Mouse (Mus musculus) forebrain, embryonic 16.5 days (tissue): ENCODE results near the gene Ddx5. TPM values are rescaled to one million over a fixed set of nuclear protein-coding genes. Genes with fewer than 3 reads are reported as not detected.
"Not testable (repeated sequence)": the region's sequence is repeated elsewhere in the genome, so short reads cannot be mapped to it uniquely, and the experiment has no call there.

ENCODE experiments used
- ATAC-seq: fragments of 200-750 bp; cut with Nextera tagmentation; 2 replicates; pipeline ENCODE4 v1.8.0; 2017; ENCODE audit warnings: mild to moderate bottlenecking, moderate library complexity
- H3K27ac ChIP-seq: fragments of 300-500 bp; sonication (generic); 2 replicates; pipeline ENCODE4 v1.5.1; 2014; ENCODE audit warnings: low read length, control low read depth
- H3K27me3 ChIP-seq: fragments of 300-500 bp; sonication (generic); replicated peaks from 2 replicates; pipeline ENCODE4 v1.6.1; 2014; ENCODE audit warnings: low read length; ENCODE audit not compliant: control insufficient read depth, insufficient read depth
- H3K36me3 ChIP-seq: fragments of 300-500 bp; sonication (generic); 2 replicates; pipeline ENCODE4 v1.6.1; 2014; ENCODE audit not compliant: control insufficient read depth, insufficient read depth
- H3K4me1 ChIP-seq: fragments of 300-500 bp; sonication (generic); replicated peaks from 2 replicates; pipeline ENCODE4 v1.6.1; 2014; ENCODE audit warnings: low read length; ENCODE audit not compliant: control insufficient read depth, insufficient read depth
- H3K4me2 ChIP-seq: fragments of 300-500 bp; sonication (generic); 2 replicates; pipeline ENCODE4 v1.6.1; 2014; ENCODE audit warnings: mild to moderate bottlenecking, low read length, control low read depth
- H3K4me3 ChIP-seq: fragments of 300-500 bp; sonication (generic); replicated peaks from 2 replicates; pipeline ENCODE4 v1.5.1; 2014; ENCODE audit warnings: mild to moderate bottlenecking, low read length, control low read depth
- H3K9ac ChIP-seq: fragments of 300-500 bp; sonication (generic); replicated peaks from 2 replicates; pipeline ENCODE4 v1.6.1; 2014; ENCODE audit warnings: low read depth, low read length, control low read depth
- H3K9me3 ChIP-seq: fragments of 300-500 bp; sonication (generic); 2 replicates; pipeline ENCODE4 v1.6.1; 2016; ENCODE audit warnings: low read length; ENCODE audit not compliant: control insufficient read depth
- WGBS: fragments of 180-500 bp; shearing (Covaris S2); extraction: QIAGEN DNeasy Blood & Tissue Kit; methylation state at CpG from one replicate; pipeline ENCODE4 v1.1.7; 2014; 5-methylcytosine and 5-hydroxymethylcytosine counted together
- polyA plus RNA-seq: library from polyadenylated mRNA; unstranded; fragments of >200 nt; fragmentation: Nextera tagmentation; extraction: Ambion mirVana; gene quantifications from 2 replicates; pipeline ENCODE4 v1.2.1, GENCODE M21; 2015

Gene Ddx5
- polyA plus RNA-seq, 1 experiment from 2014 or later, result 520 TPM

- not testable (repeated sequence) for H3K27me3 ChIP-seq, H3K4me1 ChIP-seq, H3K4me3 ChIP-seq, H3K4me2 ChIP-seq, ATAC-seq, H3K27ac ChIP-seq, H3K9me3 ChIP-seq, H3K9ac ChIP-seq
- 100% methylated on average over 1 of the region's 1 CpGs for WGBS
- peaks cover 13% of the 10 kb centered on the region for H3K36me3 ChIP-seq
These were observed 18.5 kb upstream of the Ddx5 start for GRCm38 (mm10) chr11:106807442-106807841.

DNA sequence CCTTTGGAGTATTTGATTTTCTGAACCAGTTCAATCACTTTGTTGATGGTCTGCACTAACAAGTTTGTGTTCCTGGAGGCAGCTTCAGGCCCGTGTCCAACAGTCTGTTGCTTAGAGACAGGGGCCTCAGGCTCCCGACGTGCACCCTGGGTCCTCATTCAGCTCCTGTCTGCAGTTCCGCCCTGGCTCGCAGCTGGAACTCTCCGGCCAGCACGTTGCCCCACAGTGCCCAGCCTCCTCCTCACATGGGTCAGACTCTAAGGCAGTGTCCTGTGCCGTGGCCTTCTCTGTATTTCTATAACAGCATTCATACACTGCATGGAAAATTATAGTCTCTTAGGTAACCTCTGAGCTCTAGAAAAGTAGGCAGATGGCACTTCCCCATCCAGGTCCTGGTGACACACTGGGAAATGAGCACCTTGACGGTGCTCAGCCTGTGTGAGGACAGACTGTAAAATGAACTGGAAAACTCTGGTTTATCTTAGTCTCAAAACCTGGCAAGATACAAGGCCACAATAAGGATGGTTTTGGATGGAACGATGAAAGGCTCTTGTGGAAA, 13.2 kb upstream of the Ddx5 start:
- H3K4me3 ChIP-seq, result no peak overlapping the region
- H3K4me1 ChIP-seq, result no peaks in the 10 kb centered on the region
- peaks cover 29% of the 10 kb centered on the region for H3K36me3 ChIP-seq
- no peaks in the 10 kb centered on the region for H3K27me3 ChIP-seq
- H3K9ac ChIP-seq, result no peak overlapping the region
- H3K9me3 ChIP-seq, result no peaks in the 10 kb centered on the region
- no peak for ATAC-seq
- H3K4me2 ChIP-seq, result no peak overlapping the region
- H3K27ac ChIP-seq, result no peak overlapping the region
- 77% methylated on average over 10 of the region's 10 CpGs for WGBS

DNA sequence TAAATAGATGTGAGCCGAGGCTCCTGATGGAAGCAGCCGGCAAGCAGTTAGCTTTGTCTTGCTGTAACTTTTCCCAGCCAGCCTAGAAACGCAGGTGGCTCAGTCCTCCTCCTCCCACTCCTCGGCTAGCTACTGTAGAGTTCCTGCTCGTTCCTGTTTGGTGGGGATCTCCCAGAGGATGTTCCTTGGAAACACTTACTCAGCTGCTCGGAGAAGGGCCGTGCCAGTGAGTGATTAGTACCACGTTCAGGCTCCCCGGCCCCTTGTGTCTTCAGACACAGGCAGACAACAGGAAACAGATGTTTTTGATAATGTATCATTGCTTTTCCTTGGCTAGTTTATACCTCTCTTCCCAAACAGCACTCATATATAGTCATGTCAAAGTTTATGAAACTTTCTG, 6.7 kb upstream of the Ddx5 start:
- no peaks in the 10 kb centered on the region for H3K27me3 ChIP-seq
- H3K4me3 ChIP-seq, result no peak overlapping the region
- no peaks in the 10 kb centered on the region; the same call in 1 of the 2 replicates for H3K4me1 ChIP-seq
- no peak overlapping the region for H3K4me2 ChIP-seq
- no peak overlapping the region for H3K27ac ChIP-seq
- no peak for ATAC-seq
- no peak overlapping the region for H3K9ac ChIP-seq
- WGBS, result 87% methylated on average over 9 of the region's 9 CpGs
- H3K36me3 ChIP-seq, result peaks cover 21% of the 10 kb centered on the region
- H3K9me3 ChIP-seq, result no peaks in the 10 kb centered on the region

- peaks cover 5% of the 10 kb centered on the region for H3K4me1 ChIP-seq
- H3K9me3 ChIP-seq, result no peaks in the 10 kb centered on the region
- ATAC-seq, result no peak
- H3K36me3 ChIP-seq, result peaks cover 16% of the 10 kb centered on the region
- H3K27me3 ChIP-seq, result no peaks in the 10 kb centered on the region
- H3K9ac ChIP-seq, result no peak overlapping the region
- WGBS, result 82% methylated on average over 4 of the region's 4 CpGs
- H3K4me2 ChIP-seq, result no peak overlapping the region
- H3K4me3 ChIP-seq, result no peak overlapping the region
- no peak overlapping the region for H3K27ac ChIP-seq
These were observed 4.9 kb upstream of the Ddx5 start for GRCm38 (mm10) chr11:106793846-106794245.

GRCm38 (mm10) chr11:106789649-106790048, 664 bp upstream of the Ddx5 start:
- no peak for ATAC-seq
- WGBS, result 0% methylated on average over 6 of the region's 6 CpGs
- Histone ChIP-seq H3K36me3 (peaks cover 10% of the 10 kb centered on the region), H3K9me3 (no peaks in the 10 kb centered on the region), H3K9ac (peak overlapping the region; percentile 89), H3K4me2 (peak overlapping the region; percentile 91), H3K4me3 (peak overlapping the region; percentile 99), H3K4me1 (peaks cover 21% of the 10 kb centered on the region), H3K27ac (peak overlapping the region; percentile 97), H3K27me3 (no peaks in the 10 kb centered on the region)

DNA sequence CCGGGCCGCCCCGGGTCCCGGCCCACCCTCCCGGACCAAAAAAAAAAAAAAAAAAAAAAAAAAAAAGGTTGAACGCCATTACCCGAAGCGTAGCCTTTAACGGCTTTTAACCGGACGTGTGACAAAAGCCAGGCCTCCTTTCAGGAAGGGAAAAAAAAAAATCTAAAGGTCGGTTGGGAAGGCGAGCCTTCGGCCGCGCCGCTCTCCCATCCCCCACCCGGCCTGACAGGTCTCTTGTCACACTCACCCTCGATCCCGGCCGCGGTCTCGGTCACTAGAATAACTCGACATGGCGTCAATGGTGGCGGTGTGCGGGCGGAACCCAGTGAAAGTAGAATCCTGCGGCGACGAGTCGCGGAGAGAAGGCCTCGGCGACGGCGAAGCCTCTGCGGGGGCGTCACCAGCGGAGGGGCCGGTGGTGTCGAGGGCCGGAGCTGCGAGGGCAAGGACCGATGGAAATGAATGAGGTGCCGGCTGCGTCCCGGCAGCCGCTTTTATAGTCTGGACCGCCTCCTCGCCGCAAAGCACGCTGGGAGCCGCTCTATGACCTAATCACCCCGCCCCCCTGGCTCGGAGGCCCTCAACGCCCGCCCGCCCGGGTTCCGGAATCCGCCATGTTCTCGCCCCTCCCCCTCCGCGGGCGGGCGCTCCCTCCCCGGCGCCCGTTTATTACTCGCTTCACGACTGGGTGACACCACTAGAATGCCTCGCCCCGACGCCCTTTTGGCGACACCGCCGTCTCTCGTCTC, 785 bp downstream of the Ddx5 start:
- under 1% methylated on average over 79 of the region's 79 CpGs for WGBS

DNA sequence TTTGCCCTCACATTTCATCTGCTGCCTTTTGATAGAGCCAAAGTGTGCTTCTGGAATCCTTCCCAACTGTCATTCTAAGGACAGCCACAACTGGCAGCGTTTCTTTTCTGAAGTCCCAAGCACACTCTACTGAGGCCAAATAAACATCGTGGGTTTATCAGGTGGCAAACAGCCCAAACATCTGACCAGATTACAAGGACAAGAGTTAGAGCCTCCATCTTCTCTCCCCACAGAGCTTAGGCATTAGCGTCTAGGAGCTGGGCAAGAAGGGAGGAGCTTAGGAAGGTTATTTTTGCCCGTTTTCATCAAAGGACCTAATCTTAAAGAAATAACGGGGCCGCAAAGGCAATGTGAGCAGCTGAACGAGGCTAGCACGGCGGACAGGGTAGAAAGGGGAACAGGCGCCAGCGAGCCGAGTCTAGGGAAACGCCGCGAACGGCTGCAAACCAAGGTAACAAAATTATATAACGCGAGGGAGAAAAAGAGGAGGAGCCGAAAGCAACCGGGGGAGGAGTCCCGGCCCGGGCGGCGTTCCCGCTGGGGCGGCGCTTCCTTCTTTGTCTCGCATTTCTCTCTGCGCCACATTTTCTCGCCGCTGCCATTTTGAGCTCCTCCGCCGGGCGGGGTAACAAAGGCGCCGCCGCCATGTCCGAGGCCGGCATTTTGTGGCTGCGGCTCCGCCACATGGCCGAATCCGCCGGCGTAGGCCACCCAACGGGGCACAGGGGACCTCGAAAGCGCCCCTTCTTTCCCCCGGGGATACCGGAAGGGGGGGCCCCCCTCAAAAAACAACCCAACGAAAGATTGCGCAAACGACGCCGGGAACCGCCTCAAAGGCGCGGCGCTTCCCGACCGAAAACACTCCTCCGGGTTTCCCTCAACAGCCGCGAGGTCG, 1.6 kb downstream of the Ddx5 start:
- ATAC-seq, result peak; percentile 39
- WGBS, result under 1% methylated on average over 65 of the region's 65 CpGs
- Histone ChIP-seq H3K4me3 (peak overlapping the region; percentile 99), H3K4me2 (peak overlapping the region; percentile 86), H3K9ac (peak overlapping the region; percentile 89), H3K4me1 (peaks cover 21% of the 10 kb centered on the region), H3K27me3 (no peaks in the 10 kb centered on the region), H3K9me3 (no peaks in the 10 kb centered on the region), H3K36me3 (peaks cover 29% of the 10 kb centered on the region), H3K27ac (peak overlapping the region; percentile 97)

More for the DNA sequence above, 785 bp downstream of the Ddx5 start:
- Histone ChIP-seq H3K4me2 (peak overlapping the region; percentile 31), H3K36me3 (peaks cover 22% of the 10 kb centered on the region), H3K9ac (peak overlapping the region; percentile 89), H3K4me3 (peak overlapping the region; percentile 99), H3K27me3 (no peaks in the 10 kb centered on the region), H3K4me1 (peaks cover 21% of the 10 kb centered on the region), H3K27ac (peak overlapping the region; percentile 97), H3K9me3 (no peaks in the 10 kb centered on the region)
- peak; percentile 81 for ATAC-seq

DNA sequence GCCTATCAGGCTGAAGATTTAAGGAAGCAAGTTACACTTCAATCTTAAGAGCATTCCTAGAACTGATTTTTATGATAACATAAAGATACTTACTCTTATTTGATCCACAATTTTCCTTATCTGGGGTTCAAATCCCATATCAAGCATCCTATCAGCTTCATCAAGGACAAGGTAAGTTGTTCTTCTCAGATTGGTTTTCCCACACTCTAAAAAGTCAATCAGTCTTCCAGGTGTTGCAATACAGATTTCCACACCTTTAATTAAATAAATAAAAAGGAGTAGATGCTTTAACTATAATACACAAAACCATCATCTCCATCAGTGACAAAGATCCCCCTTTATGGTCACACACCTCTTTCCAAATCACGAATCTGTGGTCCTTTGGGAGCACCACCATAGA, 3.9 kb downstream of the Ddx5 start:
- peak overlapping the region; percentile 9; the same call in 1 of the 2 replicates for H3K4me2 ChIP-seq
- no peak for ATAC-seq
- WGBS, result 77% methylated on average over 1 of the region's 1 CpGs
- no peak overlapping the region for H3K27ac ChIP-seq
- H3K36me3 ChIP-seq, result peaks cover 36% of the 10 kb centered on the region
- H3K9ac ChIP-seq, result no peak overlapping the region
- H3K27me3 ChIP-seq, result no peaks in the 10 kb centered on the region
- peaks cover 23% of the 10 kb centered on the region for H3K4me1 ChIP-seq
- no peaks in the 10 kb centered on the region for H3K9me3 ChIP-seq
- no peak overlapping the region for H3K4me3 ChIP-seq

DNA sequence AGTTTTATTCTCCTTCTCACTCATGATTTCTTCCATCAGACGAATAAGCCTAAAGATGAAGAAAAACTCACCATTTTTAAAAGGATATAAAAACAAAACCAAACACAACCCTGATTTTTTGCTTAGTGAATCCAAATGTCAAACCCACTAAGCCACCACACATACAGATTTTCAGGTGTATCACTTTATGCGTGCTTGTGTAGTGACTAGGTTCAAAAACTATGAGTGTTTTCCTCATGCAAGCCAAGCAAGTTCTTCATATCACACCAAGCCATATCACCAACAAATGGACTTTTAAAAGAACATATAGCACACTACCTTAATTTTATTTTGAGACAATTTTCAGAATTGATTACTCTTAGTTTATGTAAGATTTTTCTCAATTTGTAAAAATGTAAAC, 4.5 kb downstream of the Ddx5 start:
- WGBS, result 84% methylated on average over 2 of the region's 2 CpGs
- no peak overlapping the region for H3K9ac ChIP-seq
- no peaks in the 10 kb centered on the region for H3K9me3 ChIP-seq
- H3K4me3 ChIP-seq, result no peak overlapping the region
- no peak overlapping the region for H3K27ac ChIP-seq
- no peak for ATAC-seq
- no peak overlapping the region for H3K4me2 ChIP-seq
- H3K4me1 ChIP-seq, result peaks cover 26% of the 10 kb centered on the region
- H3K36me3 ChIP-seq, result peaks cover 36% of the 10 kb centered on the region
- H3K27me3 ChIP-seq, result no peaks in the 10 kb centered on the region
